Mouse (Mus musculus): Measurements from ENCODE around the gene Zbtb32. TPM values are rescaled to one million over a fixed set of nuclear protein-coding genes. Genes with fewer than 3 reads are reported as not detected.

The Zbtb32 gene
- total RNA-seq, 2 experiments from 2014 or later: not detected

GRCm38 (mm10) chr7:30572969-30573368, 25.7 kb downstream of the Zbtb32 start:
- intact Hi-C loops (cut with DNase I): no loop called here
- peak; percentile 66 for DNase-seq

DNA sequence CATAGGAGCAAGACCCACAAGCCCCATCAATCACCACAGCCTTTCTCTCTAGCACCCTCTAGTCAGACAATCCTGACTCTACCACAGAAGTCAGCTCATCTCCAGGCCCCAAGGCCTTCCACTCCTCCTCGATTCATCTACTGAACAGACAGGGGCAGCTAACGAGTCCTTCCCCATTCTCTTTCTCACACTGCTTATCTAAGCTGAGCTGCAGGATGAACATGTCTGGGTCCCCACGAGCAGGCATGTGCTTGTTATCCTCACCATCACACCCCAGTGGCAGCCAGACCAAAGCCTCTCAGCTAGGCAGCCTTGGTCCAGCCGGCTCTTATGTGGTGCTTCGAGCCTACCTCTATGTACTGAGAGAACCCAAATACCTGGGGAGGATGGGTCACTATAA, 26.3 kb downstream of the Zbtb32 start:
- intact Hi-C loops (cut with DNase I): no loop called here
- DNase-seq: no peak

- intact Hi-C loops (cut with DNase I): no loop called here
- no peak for DNase-seq
These were observed 31.2 kb downstream of the Zbtb32 start for GRCm38 (mm10) chr7:30567555-30567954.

DNA sequence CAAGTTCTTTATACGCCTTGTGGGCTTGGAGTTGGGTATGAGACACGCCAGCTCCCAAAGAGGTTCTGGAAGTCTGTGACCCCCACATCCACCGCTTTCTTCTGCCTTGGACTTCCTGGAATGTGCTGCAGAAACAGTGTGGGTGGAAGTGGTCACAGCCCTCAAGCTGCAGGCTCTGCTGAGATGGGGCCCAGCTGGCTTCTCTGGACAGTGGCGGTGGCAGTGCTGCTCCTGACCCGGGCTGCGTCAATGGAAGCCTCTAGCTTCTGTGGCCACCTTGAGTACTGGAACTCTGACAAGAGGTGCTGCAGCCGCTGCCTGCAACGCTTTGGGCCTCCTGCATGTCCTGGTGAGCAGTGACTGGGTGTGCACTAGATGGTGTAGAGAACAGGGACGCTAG, 32.7 kb downstream of the Zbtb32 start:
- DNase-seq: no peak
- intact Hi-C loops (cut with DNase I): no loop called here

DNA sequence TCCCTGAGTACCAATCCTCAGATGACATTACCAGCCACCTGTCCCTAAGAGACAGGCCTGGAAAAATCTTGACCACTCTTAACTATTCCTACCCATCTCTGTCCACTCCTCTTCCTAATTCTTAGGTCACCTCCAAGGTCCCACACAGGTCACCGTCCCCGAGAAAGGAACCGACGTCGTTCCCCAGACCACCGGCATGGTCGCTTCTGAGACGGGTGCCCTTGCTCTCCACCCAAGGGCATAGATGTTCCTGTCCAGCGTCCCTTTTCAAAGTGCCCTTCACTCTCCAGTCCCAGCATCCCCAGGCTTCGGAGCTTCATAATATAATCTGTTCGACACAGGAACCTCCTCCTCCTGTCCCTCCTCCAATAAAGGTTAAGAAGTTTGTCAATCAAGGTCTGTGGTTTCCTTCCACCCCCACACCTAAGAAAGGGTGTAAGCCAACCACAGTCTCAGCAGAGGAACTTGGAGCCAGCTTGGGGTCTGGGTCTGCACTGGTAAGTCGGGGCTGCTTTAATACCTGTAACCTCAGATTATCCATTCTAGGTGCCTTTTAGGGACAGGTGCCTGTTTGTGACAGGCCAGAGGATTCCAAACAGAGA, 33.6 kb downstream of the Zbtb32 start, which contains the start of gene Igflr1:
TSS of gene Igflr1 (plus strand) at position 458 of the 602 bp plus-strand sequence.
- intact Hi-C loops (cut with DNase I): no loop called here
- DNase-seq: no peak

- no peak for DNase-seq
- intact Hi-C loops (cut with DNase I): no loop called here
These were observed 34.8 kb downstream of the Zbtb32 start for GRCm38 (mm10) chr7:30563906-30564280.

- intact Hi-C loops (cut with DNase I): no loop called here
- DNase-seq: peak; percentile 98
These were observed 35.4 kb downstream of the Zbtb32 start, which contains the start of the genes U2af1l4, Gm49396 and Psenen for GRCm38 (mm10) chr7:30563117-30563905. TSS of gene U2af1l4 (plus strand) at chr7:30563301. TSS of gene Gm49396 (plus strand) at chr7:30563344. TSS of gene Psenen (minus strand) at chr7:30563627.

GRCm38 (mm10) chr7:30562526-30563116, 36.1 kb downstream of the Zbtb32 start:
- intact Hi-C loops (cut with DNase I): no loop called here
- no peak for DNase-seq

DNA sequence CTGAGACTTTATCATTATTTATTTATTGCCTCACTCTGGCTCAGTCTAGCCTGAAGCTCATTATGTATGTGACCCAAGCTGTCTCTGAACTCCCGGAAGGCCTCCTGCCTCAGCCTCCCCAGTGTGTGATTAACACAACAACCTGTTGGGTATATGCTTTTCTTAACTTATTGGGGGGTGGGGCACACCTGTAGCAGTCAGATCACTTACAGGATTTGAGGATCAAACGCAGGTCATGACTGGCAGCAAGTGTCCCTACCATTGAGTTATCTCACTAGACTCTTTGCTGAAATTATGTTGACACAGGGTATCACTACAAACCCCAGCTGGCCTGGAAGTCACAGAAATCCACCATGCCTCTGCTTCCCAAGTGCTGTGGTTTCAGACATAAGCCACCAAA, 38.4 kb downstream of the Zbtb32 start:
- intact Hi-C loops (cut with DNase I): no loop called here
- DNase-seq: no peak

GRCm38 (mm10) chr7:30559443-30559954, 39.2 kb downstream of the Zbtb32 start, which contains the start of gene Lin37:
TSS of gene Lin37 (minus strand) at chr7:30559838.
- intact Hi-C loops (cut with DNase I): no loop called here
- peak; percentile 99 for DNase-seq

- no peak for DNase-seq
- intact Hi-C loops (cut with DNase I): no loop called here
These were observed 39.9 kb downstream of the Zbtb32 start for GRCm38 (mm10) chr7:30558656-30559442.

DNA sequence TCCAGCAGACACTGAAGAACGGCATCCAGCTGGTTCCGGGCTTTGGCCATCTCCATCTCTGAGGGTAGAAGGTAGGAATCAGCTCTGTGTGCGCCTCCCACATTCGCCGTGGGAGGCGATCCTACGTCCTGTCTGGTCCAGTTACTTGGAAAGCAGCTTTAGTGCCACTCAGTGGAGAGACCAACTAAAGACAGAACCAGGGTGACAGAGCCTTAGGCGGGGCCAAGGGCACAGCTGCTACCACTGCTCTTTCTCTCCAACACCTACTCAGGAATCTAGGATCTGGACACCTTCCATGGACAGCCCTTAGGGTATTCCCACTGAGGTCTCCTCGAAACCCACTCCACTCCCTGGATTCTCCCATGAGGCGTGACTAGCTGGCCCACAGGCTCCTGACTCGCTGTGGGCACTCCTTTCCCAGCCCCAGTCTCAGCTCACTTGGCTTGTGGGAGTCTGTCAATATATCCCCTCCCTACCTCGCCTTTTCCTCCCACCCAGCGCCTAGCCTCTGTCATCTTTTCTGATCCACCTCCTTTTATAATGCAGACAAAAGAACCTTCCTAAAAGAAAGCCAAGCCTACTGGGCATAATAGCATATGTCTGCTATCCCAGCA, 40.7 kb downstream of the Zbtb32 start:
- intact Hi-C loops (cut with DNase I): no loop called here
- no peak for DNase-seq

DNA sequence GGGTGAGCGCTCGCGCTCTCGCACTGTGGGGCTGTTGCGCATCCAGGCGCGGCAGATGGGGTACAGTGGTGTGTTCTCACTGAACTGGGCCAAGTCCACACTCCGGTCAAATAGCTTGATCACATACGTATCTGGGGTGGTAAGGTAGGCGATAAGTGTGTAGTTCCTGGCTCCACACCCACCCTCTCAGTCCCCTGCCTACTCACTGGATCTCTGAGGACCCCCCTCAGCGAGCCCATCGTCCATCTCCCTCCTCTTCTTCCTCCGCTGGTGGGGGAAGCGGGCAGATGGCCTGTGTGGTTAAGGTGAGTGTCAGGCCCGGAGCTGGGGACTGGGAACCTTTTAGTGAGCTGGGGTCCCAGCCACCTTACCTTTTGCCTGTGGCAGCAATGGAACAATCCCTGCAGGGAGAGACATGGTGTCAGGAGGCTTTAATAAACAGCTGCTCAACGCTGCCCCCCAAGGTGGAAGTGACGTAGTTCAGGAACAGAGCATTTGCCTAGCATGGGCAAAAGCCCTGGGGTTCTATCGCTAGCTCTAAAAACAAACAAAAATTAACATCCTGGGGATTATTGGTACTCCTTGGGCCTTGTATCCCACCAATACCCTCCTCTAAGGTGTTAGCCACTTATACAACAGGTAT, 41.7 kb downstream of the Zbtb32 start:
- intact Hi-C loops (cut with DNase I): no loop called here
- DNase-seq: no peak

DNA sequence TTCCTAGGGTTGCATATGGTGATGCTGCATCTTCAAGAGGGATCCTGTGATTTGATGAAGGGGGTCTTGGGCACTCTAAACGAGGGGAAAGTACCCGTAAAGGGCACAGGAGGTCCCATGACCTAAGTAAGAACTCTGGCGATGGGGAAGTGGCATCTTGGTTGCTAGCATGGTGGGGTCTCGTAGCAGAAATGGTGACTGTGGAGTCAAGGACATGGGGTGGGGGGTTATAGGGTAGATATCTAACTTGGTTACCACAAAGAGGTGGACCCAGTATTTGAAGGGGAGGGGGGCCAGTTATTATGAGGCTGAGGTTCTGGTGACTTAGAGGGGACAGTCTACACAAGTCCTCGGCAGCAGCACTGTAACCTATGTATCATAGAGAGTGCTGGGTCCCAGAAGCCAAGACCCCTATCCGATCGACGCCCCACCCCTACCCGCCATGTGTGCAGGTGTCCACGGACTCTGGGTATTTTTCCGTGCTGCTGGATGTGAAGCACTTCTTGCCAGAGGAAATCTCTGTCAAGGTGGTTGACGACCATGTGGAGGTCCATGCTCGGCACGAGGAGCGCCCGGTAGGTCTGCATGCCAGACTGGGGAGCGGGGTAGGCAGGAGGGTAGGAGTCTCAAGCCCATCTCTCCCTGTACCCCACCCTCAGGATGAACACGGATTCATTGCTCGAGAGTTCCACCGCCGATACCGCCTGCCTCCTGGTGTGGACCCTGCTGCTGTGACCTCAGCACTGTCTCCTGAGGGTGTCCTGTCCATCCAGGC, 44.7 kb downstream of the Zbtb32 start:
- DNase-seq: no peak
- intact Hi-C loops (cut with DNase I): no loop called here

- intact Hi-C loops (cut with DNase I): no loop called here
- DNase-seq: no peak
These were observed 45.6 kb downstream of the Zbtb32 start for GRCm38 (mm10) chr7:30553021-30553589.

DNA sequence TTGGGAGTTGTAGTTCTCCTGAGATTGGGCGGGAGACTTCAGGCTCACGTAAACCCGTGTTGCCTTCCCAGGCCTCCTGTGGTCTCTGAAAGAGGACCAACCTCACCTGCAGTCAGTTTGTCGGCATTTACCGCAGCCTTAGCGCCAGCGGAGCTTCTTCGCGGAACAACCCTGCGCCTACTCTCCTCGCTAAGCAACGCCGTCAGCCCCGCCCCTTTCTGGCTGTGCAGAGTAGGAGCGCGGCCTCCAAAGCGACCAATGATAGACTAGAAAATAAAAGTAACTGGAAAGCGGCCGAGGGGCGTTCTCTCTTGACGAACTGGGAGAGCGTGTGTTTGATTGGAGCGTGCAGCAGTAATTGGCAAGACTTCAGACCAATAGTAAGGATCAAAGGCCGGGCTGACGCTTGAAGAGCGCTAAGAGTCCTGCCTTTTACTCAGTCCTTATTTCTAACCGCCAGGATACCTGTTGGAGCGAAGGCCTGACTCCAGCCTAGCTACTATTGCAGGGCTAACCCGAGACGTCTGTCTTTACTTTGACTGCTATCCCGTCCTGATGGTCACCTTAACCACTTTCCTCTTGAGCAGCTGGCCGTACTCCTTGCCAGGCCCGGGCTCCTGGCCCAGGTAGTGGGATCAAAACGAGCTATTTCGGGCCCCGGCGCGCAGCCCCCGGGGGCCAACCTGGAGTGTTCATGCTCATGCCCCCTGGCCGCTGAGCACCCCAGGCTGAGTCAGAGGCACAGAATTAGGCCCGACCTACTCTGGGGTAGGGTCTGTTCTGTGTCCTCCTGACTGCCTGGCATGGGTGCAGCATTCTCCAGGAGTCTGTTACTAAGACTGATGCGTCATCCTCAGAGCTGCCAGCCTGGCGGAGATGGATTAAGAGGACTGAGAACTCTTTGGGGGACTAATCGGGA, 46.3 kb downstream of the Zbtb32 start, which contains the start of the genes Hspb6 and Proser3:
TSS of gene Hspb6 (plus strand) at position 77 of the 919 bp plus-strand sequence.
TSS of gene Proser3 (minus strand) at position 198 of the 919 bp plus-strand sequence.
- peak; percentile 98 for DNase-seq
- intact Hi-C loops (cut with DNase I): no loop called here

DNA sequence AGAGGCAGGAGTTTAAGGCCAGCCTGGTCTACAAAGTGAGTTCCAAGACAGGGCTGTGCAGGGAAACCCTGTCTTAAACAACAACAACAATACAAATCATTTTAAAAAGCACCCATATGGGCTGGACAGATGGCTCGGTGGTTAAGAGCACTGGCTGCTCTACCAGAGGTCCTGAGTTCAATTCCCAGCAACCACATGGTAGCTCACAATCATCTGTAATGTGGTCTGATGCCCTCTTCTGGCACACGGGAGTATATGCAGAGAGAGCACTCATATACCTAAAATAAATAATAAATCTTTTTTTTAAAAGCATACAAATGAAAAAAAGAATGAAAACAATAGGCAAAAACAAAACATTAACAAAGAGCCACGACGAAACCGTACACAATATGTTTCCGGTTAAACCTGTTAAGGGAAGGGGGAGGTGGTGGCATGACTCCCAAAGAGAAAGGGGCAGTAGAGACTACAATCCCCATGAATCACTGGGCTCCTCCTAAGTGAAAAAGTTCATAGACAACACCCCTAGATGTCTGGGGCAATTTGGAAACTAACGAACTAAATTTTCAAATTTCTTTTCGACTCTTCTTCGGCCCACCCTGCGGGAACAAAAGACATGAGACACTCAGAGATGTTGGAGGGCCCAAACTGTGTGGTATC, 47.1 kb downstream of the Zbtb32 start:
- intact Hi-C loops (cut with DNase I): no loop called here
- peak; percentile 44 for DNase-seq

Data from left cerebral cortex, postnatal 4 days (tissue).